Mouse (Mus musculus) midbrain, embryonic 13.5 days (tissue): ENCODE data around the gene Pdpk1. TPM values are rescaled to one million over a fixed set of nuclear protein-coding genes. Genes with fewer than 3 reads are reported as not detected.

Experiments
- ATAC-seq: fragments of 200-750 bp; cut with Nextera tagmentation; 2 replicates; pipeline ENCODE4 v1.8.0; 2017; ENCODE audit warnings: mild to moderate bottlenecking, moderate TSS enrichment, moderate library complexity
- H3K27ac ChIP-seq: fragments of 300-500 bp; sonication (generic); 2 replicates; pipeline ENCODE4 v1.5.1; 2015; ENCODE audit warnings: inconsistent platforms, mild to moderate bottlenecking, moderate library complexity
- H3K27me3 ChIP-seq: fragments of 300-500 bp; sonication (generic); 2 replicates; pipeline ENCODE4 v1.6.1; 2015; ENCODE audit warnings: mild to moderate bottlenecking, inconsistent platforms
- H3K36me3 ChIP-seq: fragments of 300-500 bp; sonication (generic); 2 replicates; pipeline ENCODE4 v1.6.1; 2015; ENCODE audit warnings: mild to moderate bottlenecking, inconsistent platforms
- H3K4me1 ChIP-seq: fragments of 300-500 bp; sonication (generic); replicated peaks from 2 replicates; pipeline ENCODE4 v1.6.1; 2015; ENCODE audit warnings: inconsistent platforms
- H3K4me2 ChIP-seq: fragments of 300-500 bp; sonication (generic); replicated peaks from 2 replicates; pipeline ENCODE4 v1.6.1; 2015; ENCODE audit warnings: moderate library complexity, mild to moderate bottlenecking, inconsistent platforms
- H3K4me3 ChIP-seq: fragments of 300-500 bp; sonication (generic); replicated peaks from 2 replicates; pipeline ENCODE4 v1.5.1; 2015; ENCODE audit warnings: mild to moderate bottlenecking, inconsistent platforms
- H3K9ac ChIP-seq: fragments of 300-500 bp; sonication (generic); replicated peaks from 2 replicates; pipeline ENCODE4 v1.6.1; 2015; ENCODE audit warnings: mild to moderate bottlenecking, inconsistent platforms
- H3K9me3 ChIP-seq: fragments of 300-500 bp; sonication (generic); 2 replicates; pipeline ENCODE4 v1.6.1; 2016; ENCODE audit warnings: mild to moderate bottlenecking, inconsistent platforms
- WGBS: fragments of 180-500 bp; shearing (Covaris S2); methylation state at CpG from one replicate; pipeline ENCODE4 v1.1.7; 2015; 5-methylcytosine and 5-hydroxymethylcytosine counted together
- polyA plus RNA-seq: library from polyadenylated mRNA; unstranded; fragments of >200 nt; fragmentation: Nextera tagmentation; extraction: Ambion mirVana; gene quantifications from 2 replicates; pipeline ENCODE4 v1.2.1, GENCODE M21; 2015

Gene Pdpk1
- polyA plus RNA-seq, 1 experiment from 2014 or later: 63.1 TPM

DNA sequence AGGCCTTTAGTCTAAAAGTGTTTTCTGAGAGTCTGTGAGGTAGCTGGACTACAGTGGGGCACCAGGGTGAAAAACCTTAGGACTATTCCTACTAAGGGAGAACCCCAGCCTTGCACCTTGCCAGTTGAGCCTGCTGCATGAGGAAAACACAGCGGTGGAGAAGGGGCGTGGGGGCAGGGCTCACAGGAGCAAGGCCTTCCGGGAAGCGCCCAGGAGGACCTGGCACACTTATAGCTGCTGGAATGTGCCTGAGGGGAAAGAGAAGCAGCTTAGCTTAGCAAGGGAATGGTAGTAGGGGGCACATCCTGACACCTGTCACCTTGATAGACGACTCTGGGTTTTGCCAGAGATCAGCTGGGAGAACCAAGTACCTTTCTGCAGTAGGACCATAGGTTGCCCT is 10.7 kb upstream of the Pdpk1 start:
- H3K27me3 ChIP-seq: no peaks in the 10 kb centered on the region
- no peak overlapping the region for H3K27ac ChIP-seq
- no peak overlapping the region for H3K4me3 ChIP-seq
- ATAC-seq: no peak
- H3K9ac ChIP-seq: no peak overlapping the region
- H3K9me3 ChIP-seq: no peaks in the 10 kb centered on the region
- WGBS: 86% methylated on average over 5 of the region's 5 CpGs
- H3K4me1 ChIP-seq: peaks cover 21% of the 10 kb centered on the region
- peaks cover 37% of the 10 kb centered on the region for H3K36me3 ChIP-seq
- H3K4me2 ChIP-seq: no peak overlapping the region

DNA sequence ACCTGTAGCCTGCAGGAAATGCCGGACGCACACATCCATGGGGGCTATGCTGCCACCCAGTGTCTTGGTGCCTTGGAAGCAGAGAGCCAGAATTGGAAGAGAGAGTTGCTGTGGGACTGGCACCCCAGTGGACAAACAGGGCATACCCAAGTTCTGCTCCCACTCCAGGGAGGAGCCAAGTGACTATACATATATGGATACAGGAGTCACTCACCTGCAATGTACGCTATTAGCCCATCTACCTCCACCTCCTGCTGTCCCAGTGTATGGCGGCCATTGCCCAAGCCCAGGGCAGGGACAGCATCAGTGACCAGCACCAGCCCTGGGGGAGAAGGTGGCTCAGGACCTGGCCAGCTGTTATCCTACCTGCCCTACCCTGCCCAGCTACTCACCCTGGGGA is 6.8 kb upstream of the Pdpk1 start:
- Histone ChIP-seq H3K9me3 (no peaks in the 10 kb centered on the region), H3K27me3 (peaks cover 2% of the 10 kb centered on the region; the same call in 1 of the 2 replicates), H3K9ac (no peak overlapping the region), H3K4me3 (no peak overlapping the region), H3K4me2 (no peak overlapping the region), H3K36me3 (peaks cover 31% of the 10 kb centered on the region), H3K4me1 (peaks cover 13% of the 10 kb centered on the region), H3K27ac (no peak overlapping the region)
- ATAC-seq: no peak
- WGBS: 96% methylated on average over 4 of the region's 4 CpGs

DNA sequence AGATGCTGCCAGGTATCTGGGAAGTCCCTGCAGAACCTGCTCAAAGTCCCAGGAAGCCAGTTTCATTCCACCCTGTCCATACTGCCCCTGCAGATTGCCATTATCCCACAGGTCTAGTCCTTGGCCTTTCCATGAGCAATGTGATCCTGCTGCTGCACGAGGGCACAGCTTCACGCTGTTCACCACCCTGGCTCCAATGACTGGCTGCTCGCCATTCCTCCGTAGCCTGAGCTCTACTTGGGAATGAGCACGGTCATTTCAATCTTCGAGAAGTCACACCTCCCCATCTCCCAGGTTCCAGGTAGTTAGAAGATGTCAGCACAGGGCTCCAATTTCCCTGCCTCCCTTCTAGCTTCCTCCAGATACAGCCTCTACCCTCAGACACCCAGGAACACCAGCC is 6.4 kb upstream of the Pdpk1 start:
- no peak for ATAC-seq
- H3K4me1 ChIP-seq: peaks cover 13% of the 10 kb centered on the region

DNA sequence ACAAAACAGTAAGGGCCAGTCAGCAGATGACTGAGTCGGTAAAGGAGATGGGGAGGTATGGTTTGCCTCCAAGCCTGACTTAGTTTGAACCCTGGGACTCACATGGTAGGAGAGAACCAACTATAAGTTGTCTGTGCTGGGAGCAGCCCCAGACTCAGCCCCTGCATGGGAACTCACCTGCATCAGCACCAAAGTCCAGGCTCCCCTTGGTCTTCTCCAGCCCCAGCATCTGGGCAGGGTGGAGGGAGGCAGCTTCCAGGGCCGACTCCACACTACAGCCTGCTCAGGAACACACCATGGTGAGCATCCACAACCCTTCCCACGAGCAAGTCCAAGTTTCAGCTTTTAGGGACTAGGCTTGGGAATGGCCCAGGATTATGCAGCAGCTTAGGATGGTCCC is 5.7 kb upstream of the Pdpk1 start:
- H3K9ac ChIP-seq: no peak overlapping the region
- H3K4me3 ChIP-seq: no peak overlapping the region
- no peak for ATAC-seq
- peaks cover 31% of the 10 kb centered on the region for H3K36me3 ChIP-seq
- peaks cover 4% of the 10 kb centered on the region; the same call in 1 of the 2 replicates for H3K27me3 ChIP-seq
- H3K4me1 ChIP-seq: peaks cover 14% of the 10 kb centered on the region
- WGBS: 84% methylated on average over 3 of the region's 3 CpGs
- no peak overlapping the region for H3K27ac ChIP-seq
- no peaks in the 10 kb centered on the region for H3K9me3 ChIP-seq
- H3K4me2 ChIP-seq: no peak overlapping the region

More for the DNA sequence above, 6.4 kb upstream of the Pdpk1 start:
- H3K9me3 ChIP-seq: no peaks in the 10 kb centered on the region
- H3K9ac ChIP-seq: no peak overlapping the region
- H3K4me3 ChIP-seq: no peak overlapping the region
- H3K36me3 ChIP-seq: peaks cover 31% of the 10 kb centered on the region
- H3K27me3 ChIP-seq: peaks cover 4% of the 10 kb centered on the region; the same call in 1 of the 2 replicates
- WGBS: 92% methylated on average over 6 of the region's 6 CpGs
- no peak overlapping the region for H3K27ac ChIP-seq
- no peak overlapping the region for H3K4me2 ChIP-seq

DNA sequence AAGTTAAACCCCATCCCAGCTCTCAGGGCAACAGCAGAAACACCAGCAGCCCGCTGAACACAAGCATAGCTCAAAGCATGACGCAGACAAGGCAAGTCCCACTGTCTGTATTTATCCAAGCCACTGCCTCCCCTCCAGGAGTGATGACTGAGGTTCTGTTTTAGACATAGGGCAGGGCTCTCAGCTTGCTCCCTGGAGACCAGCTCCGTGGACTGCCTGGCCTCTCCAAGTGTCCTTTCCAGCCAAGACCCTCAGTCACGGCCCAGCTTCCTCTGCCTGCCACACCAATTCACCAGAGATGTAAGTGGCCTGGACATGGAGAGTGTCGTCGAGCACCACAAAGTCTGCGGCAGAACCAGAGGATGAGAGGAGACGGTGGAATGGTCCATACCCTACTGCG is 5.0 kb upstream of the Pdpk1 start:
- 91% methylated on average over 9 of the region's 9 CpGs for WGBS
- Histone ChIP-seq H3K9me3 (no peaks in the 10 kb centered on the region), H3K27ac (no peak overlapping the region), H3K4me3 (no peak overlapping the region), H3K9ac (no peak overlapping the region), H3K36me3 (peaks cover 31% of the 10 kb centered on the region), H3K4me2 (no peak overlapping the region), H3K4me1 (peaks cover 11% of the 10 kb centered on the region), H3K27me3 (peaks cover 4% of the 10 kb centered on the region; the same call in 1 of the 2 replicates)
- ATAC-seq: no peak

DNA sequence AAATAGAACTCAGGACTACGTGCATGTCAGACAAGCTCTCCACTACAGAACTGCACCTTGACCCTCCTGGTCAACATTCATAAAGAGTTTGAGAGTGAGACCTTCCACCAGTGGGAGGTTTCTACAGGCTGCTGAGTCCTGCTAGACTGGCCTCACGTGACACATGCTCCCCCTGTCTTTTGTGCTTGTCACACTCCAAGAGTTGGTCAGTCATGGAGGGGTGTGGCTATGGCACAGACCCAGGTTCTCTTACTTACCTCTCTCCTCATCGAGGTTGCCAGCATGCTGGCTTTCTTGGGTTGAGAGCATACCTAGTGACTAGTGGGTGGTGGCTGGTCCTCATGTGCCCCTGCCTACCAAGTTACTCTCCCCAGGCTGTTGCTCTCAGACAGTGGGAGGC is 3.7 kb upstream of the Pdpk1 start:
- Histone ChIP-seq H3K27ac (no peak overlapping the region), H3K36me3 (peaks cover 29% of the 10 kb centered on the region), H3K4me2 (no peak overlapping the region), H3K4me1 (peaks cover 11% of the 10 kb centered on the region), H3K9ac (no peak overlapping the region), H3K9me3 (no peaks in the 10 kb centered on the region), H3K4me3 (no peak overlapping the region), H3K27me3 (peaks cover 4% of the 10 kb centered on the region; the same call in 1 of the 2 replicates)
- 70% methylated on average over 3 of the region's 3 CpGs for WGBS
- ATAC-seq: no peak

DNA sequence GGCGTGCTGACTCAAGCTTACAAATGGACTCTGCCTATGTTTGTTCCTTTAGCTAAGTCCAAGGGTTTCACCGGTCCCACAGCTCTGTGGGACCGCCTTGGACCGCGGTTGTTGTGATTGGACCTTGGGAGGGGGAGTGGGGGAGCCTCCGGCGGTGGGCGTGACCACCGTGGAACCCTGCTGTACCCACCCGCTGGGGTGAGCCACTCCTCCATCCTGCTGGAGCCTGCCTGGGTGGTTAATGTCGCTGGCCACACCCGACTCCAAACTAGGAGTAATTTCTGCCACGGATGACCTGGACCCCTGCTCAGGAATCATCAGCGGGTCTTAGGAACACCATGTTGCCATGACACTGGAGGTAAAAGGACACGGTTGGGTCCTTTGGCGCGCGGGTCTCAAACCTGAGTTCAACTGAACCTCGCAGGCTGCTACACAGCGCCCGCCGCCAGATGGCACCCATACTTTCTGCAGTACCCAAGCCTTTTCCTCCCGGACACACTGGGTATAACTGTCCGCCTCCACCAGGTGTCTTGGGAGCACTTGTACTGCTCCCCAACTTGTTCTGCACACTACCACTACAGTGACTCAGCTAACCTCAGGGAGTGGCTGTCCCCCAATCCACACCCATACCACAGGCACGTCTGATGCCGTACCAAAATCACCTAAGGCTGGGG is 1.3 kb upstream of the Pdpk1 start:
- 2% methylated on average over 26 of the region's 26 CpGs for WGBS
- Histone ChIP-seq H3K27ac (no peak overlapping the region), H3K4me3 (peak overlapping the region; percentile 27), H3K9me3 (no peaks in the 10 kb centered on the region), H3K4me1 (peaks cover 11% of the 10 kb centered on the region), H3K27me3 (peaks cover 4% of the 10 kb centered on the region; the same call in 1 of the 2 replicates), H3K9ac (peak overlapping the region; percentile 48; the same call in 1 of the 2 replicates), H3K4me2 (peak overlapping the region; percentile 56), H3K36me3 (peaks cover 15% of the 10 kb centered on the region)
- ATAC-seq: peak; percentile 89

DNA sequence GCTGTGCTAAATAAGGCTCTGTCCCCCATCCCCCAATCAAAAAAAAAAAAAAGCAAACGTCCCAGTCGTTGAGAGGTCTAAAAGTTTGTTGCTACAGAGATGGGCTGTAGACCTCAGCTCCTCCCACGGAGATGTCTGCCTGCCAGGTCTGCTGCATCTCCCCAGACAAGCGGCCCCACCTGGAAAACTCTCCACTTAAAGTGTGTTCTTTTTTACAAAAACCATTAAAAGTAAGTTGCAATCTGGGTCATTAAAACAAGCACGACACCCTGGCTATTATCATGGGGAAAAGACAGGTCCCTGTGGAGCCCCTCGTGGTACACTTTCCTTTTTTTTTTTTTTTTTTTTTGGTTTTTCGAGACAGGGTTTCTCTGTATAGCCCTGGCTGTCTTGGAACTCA is 658 bp upstream of the Pdpk1 start:
- H3K4me2 ChIP-seq: peak overlapping the region; percentile 56
- peaks cover 10% of the 10 kb centered on the region for H3K36me3 ChIP-seq
- H3K4me1 ChIP-seq: peaks cover 11% of the 10 kb centered on the region
- no peak overlapping the region for H3K27ac ChIP-seq
- peaks cover 4% of the 10 kb centered on the region; the same call in 1 of the 2 replicates for H3K27me3 ChIP-seq
- no peaks in the 10 kb centered on the region for H3K9me3 ChIP-seq
- H3K9ac ChIP-seq: no peak overlapping the region; the same call in 1 of the 2 replicates
- WGBS: 17% methylated on average over 7 of the region's 7 CpGs
- no peak overlapping the region for H3K4me3 ChIP-seq
- ATAC-seq: no peak; the same call in 1 of the 2 replicates

DNA sequence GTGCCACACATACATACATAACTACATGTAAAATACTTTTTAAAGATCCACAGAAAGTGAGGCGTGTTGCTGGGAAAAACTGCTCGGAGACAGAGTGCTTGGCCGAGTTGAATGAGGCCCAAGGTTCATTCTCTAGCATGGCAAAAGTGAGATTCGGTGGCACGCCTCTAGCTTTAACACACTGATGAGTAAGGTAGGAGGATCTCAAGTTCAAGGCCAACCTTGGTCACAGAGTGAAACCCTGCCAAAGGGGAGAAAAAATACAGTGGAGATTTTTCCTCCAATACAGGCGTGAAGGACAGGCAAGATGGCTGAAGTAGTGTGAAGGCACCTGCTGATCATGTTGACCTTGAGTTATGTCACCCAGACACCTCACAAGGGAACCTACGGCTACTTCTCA is 1.3 kb downstream of the Pdpk1 start:
- no peak overlapping the region for H3K27ac ChIP-seq
- no peak overlapping the region for H3K4me2 ChIP-seq

DNA sequence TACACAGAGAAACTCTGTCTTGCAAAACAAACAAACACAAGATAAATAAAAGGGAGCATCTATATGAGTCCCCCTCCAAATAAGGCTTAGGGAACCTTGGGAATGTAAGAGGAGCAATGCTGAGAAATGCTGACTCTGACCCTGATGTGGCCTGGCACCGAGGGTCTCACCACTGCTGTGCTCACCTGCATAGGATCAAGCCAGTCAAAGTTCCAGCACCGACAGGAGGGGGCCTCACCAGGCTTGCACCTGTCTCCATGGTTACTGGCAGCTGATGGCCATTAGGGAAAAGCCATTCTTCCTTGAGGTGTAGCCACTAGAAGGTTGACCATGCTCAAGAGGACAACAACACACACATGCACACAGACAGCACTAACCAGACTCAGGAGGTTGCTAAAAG is 7.8 kb downstream of the Pdpk1 start:
- Histone ChIP-seq H3K36me3 (no peaks in the 10 kb centered on the region), H3K4me2 (peak overlapping the region; percentile 62; the same call in 1 of the 2 replicates), H3K4me3 (no peak overlapping the region; the same call in 1 of the 2 replicates), H3K4me1 (peaks cover 33% of the 10 kb centered on the region), H3K27me3 (no peaks in the 10 kb centered on the region), H3K27ac (no peak overlapping the region), H3K9me3 (no peaks in the 10 kb centered on the region), H3K9ac (no peak overlapping the region)
- WGBS: 55% methylated on average over 2 of the region's 2 CpGs
- ATAC-seq: no peak

More for the DNA sequence above, 1.3 kb downstream of the Pdpk1 start:
- 89% methylated on average over 7 of the region's 7 CpGs for WGBS
- Histone ChIP-seq H3K9me3 (no peaks in the 10 kb centered on the region), H3K9ac (no peak overlapping the region), H3K4me1 (peaks cover 11% of the 10 kb centered on the region), H3K4me3 (no peak overlapping the region), H3K27me3 (peaks cover 4% of the 10 kb centered on the region; the same call in 1 of the 2 replicates), H3K36me3 (no peaks in the 10 kb centered on the region; the same call in 1 of the 2 replicates)
- ATAC-seq: no peak

DNA sequence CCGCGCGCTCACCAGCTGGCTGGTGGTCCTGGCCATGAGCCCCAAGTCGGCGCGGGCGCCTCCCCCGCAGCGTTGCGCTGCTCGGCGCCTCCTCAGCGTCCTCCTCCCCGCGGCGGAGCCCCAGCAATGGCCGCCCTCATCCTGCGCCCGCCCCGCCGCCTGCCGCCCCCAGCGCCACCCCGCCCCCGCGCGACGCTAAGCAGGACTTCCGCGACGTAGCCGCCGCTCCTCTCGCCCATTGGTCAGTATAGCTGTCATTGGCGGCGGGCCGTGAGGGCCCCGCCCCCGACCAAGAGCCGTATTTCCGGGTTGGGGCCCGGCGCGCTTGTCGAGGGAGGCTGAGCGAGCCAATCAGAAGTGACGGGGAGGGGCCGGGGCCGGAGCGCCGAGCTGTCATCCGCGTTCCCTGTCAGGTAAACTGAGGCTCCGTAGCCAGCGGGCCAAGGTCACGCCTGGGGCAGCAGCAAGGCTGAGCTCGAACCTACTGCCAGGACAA is 9.3 kb downstream of the Pdpk1 start:
- ATAC-seq: peak; percentile 99
- no peaks in the 10 kb centered on the region for H3K36me3 ChIP-seq
- H3K27ac ChIP-seq: peak overlapping the region; percentile 82
- 1% methylated on average over 56 of the region's 57 CpGs for WGBS
- H3K9ac ChIP-seq: peak overlapping the region; percentile 96
- no peaks in the 10 kb centered on the region for H3K9me3 ChIP-seq
- peak overlapping the region; percentile 98 for H3K4me2 ChIP-seq
- no peaks in the 10 kb centered on the region for H3K27me3 ChIP-seq
- peak overlapping the region; percentile 98 for H3K4me3 ChIP-seq
- H3K4me1 ChIP-seq: peaks cover 40% of the 10 kb centered on the region

DNA sequence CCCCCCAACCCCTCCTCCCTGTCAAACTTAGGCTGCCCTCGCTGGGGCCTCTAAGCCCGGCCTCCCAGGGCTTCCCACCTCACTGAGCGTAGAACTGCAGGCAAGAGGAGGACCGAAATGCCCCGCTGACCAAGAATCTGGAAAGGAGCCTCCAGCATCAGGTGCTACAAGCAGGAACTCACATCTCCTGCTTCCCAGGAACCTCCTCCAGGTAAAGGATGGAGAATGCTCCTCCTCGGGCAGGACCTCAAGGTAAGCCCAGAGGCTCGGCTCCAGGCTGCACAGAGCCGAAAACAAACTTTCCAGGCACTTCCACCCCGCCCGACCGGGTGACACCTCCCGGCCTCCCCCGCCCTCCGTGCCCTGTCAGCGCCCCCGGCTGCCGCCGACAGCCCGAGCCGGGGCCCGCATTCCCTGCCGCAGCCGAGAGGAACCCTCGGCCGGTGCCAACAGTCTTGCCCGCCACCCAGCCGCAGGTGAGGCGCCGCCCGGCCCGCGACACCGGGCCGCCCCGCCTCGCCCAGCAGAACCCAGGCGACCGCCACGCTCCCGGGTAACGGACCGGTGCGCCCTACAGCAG is 9.8 kb downstream of the Pdpk1 start:
- Histone ChIP-seq H3K4me1 (peaks cover 40% of the 10 kb centered on the region), H3K27me3 (no peaks in the 10 kb centered on the region), H3K36me3 (no peaks in the 10 kb centered on the region), H3K4me2 (peak overlapping the region; percentile 98), H3K9ac (peak overlapping the region; percentile 96), H3K27ac (peak overlapping the region; percentile 82), H3K9me3 (no peaks in the 10 kb centered on the region), H3K4me3 (peak overlapping the region; percentile 98)
- peak; percentile 7 for ATAC-seq
- under 1% methylated on average over 37 of the region's 43 CpGs for WGBS
